Mouse (Mus musculus): ENCODE data around the gene Slu7. TPM values are rescaled to one million over a fixed set of nuclear protein-coding genes. Genes with fewer than 3 reads are reported as not detected.

Slu7 gene
- total RNA-seq (2015) (25.9 and 36.3 TPM in 2 replicates), total RNA-seq (2017) (74.2 and 77.7 TPM in 2 replicates)

DNA sequence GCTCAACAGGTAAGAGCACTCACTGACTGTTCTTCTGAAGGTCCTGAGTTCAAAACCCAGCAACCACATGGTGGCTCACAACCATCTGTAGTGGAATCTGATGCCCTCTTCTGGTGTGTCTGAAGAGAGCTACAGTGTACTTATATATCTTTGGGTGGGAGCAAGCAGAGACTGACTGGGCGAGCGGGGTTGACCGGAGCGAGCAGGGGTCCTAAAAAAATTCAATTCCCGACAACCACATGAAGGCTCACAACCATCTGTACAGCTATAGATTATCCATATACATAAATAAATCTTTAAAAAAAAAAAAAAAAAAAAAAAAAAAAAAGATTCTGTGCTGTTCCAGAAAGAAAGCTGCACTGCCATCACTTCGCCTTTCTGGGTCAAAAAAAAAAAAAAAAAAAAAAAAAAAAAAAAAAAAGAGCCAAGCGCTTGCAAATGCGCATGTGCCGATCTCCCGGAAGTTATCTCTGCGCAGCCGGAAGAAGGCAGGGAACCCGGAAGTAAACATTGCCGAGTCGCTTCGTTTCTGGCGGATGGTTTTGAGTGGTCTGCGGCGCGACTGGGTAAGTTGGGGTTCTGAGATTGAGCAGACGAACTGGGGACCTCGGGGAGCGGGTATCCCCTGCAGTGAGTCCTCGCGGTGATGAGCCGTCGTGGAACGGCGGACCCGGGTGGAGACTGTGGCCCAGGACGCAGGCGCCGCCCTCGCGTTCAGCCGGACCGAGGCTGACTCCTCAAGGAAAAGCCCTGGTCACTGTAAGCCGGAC is at the start of gene Slu7:
Gene Slu7, plus strand, starts transcription at position 491 of the 770 bp plus-strand sequence.
- peak; percentile 97 for ATAC-seq (ENCODE audit: poor library complexity, severe bottlenecking)

DNA sequence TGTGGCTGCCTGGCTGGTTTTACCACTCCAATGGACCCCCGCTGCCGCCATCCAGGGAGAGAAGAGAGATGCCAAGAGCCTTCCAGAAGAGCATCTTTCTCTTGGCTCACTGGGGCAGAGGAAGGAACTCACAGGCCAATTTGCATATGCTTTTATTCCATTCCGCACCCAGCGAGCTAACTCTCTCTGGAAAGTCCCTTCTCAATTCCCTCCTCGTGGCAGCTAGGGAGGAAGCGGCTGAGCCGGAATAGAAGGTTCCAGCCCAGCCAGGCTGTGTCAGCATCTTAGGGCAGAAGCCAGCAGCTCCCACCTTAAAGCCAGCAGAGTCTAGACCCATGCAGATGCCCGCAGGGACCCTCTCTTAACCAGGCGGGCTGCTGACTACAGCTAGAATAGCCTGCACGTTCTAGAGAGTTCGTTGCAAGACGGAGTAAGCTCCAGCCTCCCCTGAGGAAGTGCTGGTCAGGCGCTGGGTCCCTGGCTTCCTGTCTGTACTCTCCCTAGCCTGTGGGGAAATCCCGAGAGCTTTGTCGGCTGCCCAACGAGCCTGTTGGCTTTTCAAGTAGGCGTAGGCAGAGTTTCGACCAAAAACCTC is 48.4 kb upstream of the Slu7 start:
- peak; percentile 94 for ATAC-seq (ENCODE audit: poor library complexity, severe bottlenecking)

DNA sequence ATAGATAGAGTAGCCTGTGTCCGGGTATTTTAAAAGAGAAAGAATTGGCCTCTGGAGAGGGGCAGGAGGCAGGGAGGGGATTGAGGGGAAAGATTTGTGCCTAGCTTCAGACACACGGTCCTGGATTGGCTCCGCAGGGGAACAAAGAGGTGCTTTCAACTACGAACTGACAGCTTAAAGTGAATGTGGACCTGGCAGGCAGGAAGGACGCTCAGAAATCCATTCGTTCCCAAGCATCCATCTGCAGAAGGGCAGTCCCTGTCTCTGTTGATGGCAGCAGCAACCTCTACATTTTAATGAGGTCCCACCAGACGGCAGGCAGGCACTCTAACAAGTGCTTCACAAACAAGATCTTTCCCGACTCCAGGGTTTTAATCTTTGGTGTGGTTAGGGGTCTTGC is 47.8 kb upstream of the Slu7 start:
- ATAC-seq (ENCODE audit: poor library complexity, severe bottlenecking): no peak

DNA sequence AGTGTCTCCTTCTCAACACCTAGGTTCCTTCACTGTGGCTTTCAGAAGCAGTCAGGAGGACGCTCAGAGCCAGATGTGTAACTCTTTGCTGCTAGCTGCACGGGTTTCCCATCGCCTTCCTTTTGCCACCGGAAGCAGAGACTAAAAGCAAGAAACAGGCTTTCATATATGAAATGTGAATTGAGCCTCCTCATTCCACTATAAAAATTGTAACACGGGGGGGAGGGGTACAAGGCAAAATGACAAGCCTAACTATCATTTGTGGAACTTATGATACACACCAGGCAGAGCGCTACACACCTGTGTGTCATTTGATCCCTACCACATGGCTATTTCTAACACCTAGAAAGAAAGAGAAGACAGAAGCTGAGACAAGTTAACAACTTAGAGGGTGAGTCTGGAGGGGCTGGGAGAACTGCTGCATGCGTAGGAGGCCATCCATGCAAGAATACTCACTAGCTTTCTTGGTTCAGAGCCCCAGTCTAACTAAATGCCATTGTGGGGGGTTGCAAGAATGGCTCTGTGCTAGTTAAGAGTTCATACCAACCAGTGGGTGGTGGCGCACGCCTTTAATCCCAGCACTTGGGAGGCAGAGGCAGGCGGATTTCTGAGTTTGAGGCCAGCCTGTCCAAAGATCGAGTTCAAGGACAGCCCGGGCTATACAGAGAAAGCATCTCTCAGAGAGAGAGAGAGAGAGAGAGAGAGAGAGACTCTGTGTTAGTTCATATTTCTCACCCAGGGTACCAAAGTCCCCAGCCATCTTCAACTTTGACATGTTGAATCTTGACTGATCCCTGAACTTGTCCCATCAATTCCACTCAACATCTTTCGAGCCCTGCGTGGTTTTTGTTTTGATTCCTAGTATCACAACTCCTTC is 46.3 kb upstream of the Slu7 start:
- no peak for ATAC-seq (ENCODE audit: poor library complexity, severe bottlenecking)

DNA sequence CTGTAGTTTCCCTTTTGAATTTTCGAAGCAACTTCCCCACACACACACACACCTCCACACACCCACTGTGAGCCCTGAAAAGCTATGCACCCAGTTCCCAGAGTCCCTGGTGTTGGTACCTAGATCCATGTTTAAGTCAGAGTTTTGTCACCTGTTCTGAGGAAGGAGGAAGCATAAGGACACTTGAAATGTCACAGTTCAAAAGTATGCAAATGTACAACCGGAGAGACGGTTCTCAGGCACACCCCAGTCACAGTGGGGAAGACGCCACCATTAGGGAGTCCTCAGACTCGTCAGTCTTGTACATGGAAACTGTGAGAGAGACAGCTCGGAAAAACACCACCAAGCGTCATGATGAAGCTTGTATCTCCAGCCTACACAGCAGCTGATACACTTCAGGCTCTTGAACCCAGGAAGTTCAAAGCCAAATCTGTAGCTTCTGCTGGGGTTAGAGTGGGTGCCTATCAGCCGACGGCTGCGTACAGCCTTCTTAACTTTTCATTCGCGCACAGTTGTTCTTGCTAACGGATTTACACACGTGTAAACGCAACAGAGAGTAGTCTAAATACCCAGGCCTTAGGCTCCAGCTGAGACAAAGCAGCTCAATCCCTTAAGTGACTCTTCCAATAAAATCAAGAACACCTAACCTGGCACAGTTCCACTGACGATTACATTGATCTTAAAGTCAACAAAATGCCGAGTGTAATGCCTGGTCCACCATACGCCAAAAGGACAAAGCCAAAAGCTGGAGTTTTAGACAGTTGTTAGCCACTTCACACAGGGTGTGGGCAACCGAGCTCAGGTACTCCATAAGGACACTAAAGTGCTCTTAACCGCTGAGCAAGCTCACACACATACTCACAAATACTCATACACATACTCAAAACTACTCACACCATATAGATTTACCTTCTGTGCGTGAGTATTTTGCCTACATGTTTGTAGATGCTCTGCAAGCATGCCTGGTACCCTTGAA is 45.1 kb upstream of the Slu7 start:
- ATAC-seq (ENCODE audit: poor library complexity, severe bottlenecking): no peak

DNA sequence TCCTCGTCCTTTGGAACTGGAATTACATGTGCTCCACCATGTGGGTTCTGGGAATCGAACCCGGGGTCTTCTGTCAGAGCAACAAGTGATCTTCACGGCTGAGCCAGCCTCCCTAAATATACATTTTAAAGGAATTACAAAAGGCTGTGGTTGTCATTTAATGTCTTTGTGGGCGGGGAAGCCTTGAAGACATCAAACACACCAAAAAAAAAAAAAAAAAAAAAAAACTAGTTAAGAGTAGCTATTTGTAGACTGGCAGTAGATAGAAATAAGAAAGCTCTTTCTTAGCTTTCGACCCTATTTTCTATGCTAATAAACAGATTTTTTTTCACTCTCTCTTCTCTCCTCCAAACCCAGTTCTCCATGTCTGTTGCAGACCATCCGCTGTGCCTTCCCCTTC is 44.4 kb upstream of the Slu7 start:
- ATAC-seq (ENCODE audit: poor library complexity, severe bottlenecking): no peak

DNA sequence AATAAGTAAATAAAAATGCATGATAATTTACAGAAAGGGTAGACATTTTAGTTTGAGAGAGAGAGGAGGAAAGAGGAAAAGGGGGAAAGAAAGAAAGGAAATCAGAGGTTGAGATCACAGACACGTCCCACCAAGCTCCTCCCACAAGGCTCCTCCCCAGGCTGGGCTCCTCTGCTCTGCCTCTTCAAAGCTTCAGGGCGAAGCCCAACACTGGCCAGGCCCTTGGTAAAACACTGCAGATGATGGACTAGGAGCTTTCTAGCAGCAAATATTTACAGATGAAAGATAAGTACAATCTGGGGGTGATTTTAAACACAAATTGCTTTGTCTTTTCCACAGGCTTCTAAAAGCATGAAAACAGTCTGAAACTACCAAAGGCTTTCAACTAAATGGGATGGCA is 40.8 kb upstream of the Slu7 start:
- ATAC-seq (ENCODE audit: poor library complexity, severe bottlenecking): no peak

DNA sequence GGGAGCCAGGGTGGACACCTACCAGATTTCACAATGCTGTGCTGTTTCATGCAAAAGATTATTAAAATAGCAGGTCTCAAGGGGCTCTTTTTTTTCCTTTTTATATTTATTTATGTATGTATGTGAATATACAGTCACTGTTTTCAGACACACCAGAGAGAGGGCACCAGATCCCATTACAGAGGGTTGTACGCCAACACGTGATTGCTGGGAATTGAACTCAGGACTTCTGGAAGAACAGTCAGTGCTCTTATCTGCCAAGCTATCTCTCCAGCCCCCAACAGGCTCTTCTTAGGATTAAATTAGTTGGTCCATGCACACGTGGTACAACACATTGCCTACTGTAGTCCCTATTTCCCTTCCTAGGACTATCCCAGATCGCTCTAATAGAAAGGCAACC is 40.2 kb upstream of the Slu7 start:
- no peak for ATAC-seq (ENCODE audit: poor library complexity, severe bottlenecking)

DNA sequence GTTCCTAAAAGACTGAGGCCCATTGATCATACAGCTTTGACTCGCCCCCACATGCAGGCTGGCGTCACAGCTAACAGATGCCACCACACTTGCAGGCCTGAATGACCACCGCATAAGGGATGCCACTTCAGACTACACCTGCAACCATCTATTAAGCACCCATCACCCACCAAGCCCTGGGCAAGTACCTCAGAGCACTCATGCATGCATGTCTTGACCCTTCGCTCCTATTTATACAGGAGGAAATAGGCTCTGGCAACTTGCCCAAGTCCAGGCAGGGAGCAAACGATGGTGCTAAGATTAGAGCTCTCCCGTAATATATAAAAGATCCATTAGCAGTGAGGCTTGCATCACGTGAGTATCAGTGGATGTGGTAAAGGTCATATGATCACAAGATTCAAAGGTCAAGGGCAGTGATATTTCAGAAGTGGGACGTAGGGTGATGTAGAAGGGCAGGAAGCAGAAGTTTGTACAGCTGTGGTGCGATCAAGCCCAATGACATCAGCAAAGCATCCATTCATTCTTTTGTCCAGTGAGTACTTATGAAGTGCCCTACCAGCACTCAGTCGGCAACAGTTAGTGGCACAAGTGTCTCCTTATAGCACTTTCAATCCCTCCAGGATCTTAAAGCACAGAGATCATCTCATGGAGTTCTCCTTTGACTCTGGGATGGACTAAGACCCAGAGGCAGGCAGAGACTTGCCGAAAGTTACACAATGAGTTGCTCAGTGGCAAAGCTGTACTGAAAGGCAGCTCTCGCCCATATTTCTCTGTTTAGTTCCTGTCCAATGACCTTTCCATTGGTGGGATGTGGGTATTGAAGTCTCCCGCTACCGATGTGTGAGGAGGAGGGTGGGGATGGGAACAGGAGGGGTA is 38.2 kb upstream of the Slu7 start:
- ATAC-seq (ENCODE audit: poor library complexity, severe bottlenecking): peak; percentile 54

DNA sequence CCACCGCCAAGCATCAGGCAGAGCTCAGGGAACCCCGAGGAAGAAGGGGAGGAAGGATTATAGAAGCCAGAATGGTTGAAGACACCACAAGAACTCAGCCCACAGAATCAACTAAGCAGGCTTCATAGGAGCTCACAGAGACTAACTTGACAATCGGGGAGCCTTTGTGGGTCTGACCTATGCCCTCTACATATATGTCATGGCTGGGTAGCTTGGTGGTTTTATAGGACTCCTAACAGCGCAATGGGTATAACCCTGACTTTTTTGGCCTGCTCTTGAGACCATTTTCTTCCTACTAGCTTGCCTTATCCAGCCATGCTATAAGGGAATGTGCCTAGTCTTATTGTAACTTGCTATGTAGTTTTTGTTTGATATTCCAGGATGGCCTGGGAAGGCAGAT is 37.3 kb upstream of the Slu7 start:
- ATAC-seq (ENCODE audit: poor library complexity, severe bottlenecking): no peak

DNA sequence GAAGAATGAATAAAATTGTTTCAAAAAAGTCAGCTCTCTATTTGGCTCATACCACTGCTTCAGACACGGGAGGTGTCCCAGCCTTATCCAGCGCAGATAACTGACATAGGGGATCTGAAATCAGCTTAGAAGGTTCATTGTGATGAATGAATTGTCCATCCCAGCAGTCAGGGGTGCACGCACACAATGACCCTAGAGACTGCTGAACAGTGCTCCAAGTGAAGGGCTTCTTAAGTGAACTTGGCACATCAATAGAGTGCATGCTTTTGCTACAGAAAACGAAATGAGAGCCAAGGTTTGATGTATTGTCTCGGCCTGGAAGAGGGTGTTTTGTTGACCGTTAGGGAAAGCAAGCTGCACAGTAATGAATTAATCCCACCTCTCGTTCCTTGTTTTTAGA is 36.9 kb upstream of the Slu7 start:
- ATAC-seq (ENCODE audit: poor library complexity, severe bottlenecking): no peak

DNA sequence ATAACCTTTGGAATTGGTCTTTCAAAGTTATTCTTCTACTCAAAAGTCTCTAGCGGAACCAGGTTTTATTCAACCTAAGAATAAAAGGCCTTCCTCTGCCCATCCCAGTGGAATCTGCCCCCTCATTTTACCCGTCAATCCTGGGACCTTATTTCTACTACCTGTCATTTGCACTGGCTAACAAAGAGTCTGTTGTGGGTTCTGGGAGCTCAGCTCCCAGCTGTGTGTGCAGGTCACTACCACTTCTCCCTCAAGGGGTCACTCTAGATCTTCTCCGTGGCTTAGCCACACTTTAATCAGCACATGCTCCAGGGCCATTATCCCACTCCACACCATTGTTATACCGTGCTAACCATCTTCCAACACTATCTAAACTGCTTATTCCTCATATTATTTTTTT is 34.2 kb upstream of the Slu7 start:
- ATAC-seq (ENCODE audit: poor library complexity, severe bottlenecking): no peak; the same call in 1 of the 2 replicates

DNA sequence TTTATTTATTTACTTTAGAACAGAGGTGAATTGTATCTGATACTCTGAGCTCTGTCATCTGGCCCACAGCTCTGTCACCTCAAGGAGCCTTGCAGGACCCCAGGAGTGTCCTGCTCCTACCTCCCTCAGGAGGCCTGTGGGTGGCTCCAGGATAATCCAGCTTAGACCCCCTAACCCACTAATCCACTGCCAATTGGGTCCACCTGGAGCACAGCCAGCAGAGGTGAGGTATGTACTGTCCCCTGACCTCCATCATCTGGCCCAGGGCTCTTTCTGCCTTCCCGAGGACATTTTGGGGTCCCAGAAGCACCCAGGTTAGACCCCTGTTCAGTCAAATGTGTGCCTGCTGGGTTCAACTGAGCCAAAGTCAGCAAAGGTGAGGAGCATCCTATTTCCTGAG is 33.4 kb upstream of the Slu7 start:
- ATAC-seq (ENCODE audit: poor library complexity, severe bottlenecking): no peak

DNA sequence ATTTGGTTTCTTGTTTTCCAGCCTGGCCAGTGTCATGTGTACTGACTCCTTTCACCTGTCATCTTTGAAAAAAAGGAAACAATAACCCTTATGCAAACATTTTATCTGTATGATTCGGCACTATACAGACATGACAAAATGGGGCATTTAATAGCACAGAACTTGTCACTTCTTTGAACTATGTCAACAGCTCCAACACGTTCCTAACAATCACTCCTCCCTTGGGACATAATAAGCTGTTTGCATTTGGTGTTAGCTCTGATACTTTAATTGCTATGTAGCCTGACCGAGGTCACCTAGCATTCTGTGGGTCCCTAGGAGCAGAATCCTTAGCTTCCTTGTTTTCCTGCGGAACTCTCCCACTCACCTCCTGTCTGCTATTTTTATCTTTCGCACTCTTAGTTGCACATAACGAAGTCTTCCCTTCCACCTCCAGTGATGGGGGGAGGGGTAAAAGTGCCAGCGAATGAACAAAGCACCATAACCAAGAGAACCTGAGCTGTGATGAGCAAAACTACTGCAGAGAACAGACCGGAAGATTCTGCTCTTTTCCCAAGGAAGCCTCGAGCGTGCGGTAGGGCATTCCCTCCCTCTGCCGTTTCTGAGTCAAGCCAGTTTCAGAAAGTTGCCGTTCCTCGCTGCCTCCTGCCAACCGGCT is 29.3 kb upstream of the Slu7 start:
- no peak for ATAC-seq (ENCODE audit: poor library complexity, severe bottlenecking)

DNA sequence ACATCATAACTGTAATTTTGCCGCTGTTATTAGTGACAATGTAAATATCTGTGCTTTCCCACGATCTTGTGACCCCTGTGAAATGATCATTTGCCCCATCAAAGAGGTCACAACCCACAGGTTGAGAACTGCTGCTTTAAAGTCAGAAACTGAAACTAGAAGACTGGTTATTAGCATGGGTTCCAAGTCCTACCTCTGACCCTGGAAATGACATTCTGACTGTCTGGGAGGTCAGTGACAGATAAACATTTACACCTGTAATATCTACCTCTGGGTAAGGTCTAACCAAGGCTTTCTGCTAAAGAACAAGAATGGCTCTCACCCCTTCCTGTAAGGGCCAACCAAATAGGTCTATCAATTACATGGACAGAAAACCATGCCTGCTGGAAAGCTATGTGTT is 24.7 kb upstream of the Slu7 start:
- ATAC-seq (ENCODE audit: poor library complexity, severe bottlenecking): no peak

DNA sequence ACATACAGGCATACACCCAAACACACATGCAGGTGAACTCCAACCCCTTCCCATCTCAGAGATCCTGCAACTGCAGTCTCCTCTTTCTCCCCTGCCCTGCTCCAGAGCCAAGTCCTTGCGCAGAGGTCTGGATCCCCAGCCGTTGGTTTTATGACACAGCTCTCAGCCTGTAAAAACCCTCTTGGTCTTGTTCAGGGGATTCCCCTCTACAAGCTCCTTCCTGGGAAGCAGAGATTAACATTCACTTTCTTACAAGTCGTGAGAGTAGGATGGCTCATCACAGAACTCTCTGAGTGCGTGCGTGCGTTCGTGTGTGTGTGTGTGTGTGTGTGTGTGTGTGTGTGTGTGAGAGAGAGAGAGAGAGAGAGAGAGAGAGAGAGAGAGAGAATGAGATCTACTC is 23.3 kb upstream of the Slu7 start:
- no peak for ATAC-seq (ENCODE audit: poor library complexity, severe bottlenecking)

DNA sequence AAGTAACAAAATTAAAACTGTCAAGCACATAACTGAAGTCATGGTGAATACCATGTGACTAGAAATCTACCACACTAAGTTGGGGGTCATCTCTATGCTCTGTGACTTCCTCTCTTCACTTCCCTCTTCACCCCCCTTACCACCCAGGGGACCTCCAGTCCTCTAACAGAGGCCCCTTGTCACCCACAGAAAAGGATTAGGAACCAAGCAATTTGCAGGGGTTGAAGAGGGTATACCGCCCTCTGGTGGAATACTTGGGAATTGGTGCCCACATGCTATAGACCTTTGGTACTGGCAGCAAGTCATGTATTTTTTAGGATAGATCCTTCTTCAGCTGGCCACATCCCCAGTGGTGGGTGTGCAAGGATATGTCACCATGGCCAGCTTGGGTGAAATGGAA is 22.1 kb upstream of the Slu7 start:
- ATAC-seq (ENCODE audit: poor library complexity, severe bottlenecking): peak; percentile 91

DNA sequence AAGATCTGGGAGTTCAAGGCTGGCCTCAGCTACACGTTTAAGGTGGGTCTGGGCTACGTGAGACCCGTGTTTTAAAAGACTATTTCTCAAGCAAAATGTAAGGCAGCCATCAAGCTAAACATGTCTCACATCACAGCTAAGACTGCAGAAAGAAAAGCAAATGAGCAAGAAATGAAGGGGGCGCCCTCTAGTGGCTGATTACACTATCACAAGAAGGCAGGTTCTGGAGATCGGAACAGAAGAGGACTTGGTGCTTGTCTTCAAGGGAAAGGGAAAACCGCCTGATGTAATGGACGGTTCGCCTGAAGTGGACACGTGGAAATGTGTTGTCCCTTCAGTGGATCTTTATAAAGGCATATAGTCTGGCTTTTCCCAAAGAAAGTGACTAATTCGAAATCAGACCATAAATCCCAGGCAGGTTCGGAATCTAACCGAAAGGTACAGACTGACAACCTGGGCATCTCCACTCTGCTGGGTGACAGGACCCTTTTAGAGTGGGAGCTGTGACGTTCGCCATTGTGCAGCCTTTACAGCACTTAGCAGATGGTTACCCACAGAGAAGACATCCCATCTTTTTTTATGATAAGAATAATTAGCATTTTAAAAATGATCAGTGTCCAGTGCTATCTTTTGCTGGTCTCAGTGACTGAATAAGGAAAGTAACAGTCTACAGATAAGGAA is 20.6 kb upstream of the Slu7 start:
- peak; percentile 66 for ATAC-seq (ENCODE audit: poor library complexity, severe bottlenecking)

Data from megakaryocyte, adult 5-6 weeks (primary cell).